Mouse (Mus musculus) lung, postnatal 0 days (tissue): ENCODE data around the gene Krt42.
A peak's percentile ranks its signal among the peaks of the same experiment; 100 is the strongest.

Experiments used
- CTCF ChIP-seq: IDR thresholded peaks from 2 replicates; pipeline ENCODE4 v1.5.1; 2016; ENCODE audit warnings: antibody characterized with exemption, mild to moderate bottlenecking
- EP300 ChIP-seq: IDR thresholded peaks from 2 replicates; pipeline ENCODE4 v1.6.1; 2016; ENCODE audit warnings: antibody characterized with exemption, mild to moderate bottlenecking, control low read depth

DNA sequence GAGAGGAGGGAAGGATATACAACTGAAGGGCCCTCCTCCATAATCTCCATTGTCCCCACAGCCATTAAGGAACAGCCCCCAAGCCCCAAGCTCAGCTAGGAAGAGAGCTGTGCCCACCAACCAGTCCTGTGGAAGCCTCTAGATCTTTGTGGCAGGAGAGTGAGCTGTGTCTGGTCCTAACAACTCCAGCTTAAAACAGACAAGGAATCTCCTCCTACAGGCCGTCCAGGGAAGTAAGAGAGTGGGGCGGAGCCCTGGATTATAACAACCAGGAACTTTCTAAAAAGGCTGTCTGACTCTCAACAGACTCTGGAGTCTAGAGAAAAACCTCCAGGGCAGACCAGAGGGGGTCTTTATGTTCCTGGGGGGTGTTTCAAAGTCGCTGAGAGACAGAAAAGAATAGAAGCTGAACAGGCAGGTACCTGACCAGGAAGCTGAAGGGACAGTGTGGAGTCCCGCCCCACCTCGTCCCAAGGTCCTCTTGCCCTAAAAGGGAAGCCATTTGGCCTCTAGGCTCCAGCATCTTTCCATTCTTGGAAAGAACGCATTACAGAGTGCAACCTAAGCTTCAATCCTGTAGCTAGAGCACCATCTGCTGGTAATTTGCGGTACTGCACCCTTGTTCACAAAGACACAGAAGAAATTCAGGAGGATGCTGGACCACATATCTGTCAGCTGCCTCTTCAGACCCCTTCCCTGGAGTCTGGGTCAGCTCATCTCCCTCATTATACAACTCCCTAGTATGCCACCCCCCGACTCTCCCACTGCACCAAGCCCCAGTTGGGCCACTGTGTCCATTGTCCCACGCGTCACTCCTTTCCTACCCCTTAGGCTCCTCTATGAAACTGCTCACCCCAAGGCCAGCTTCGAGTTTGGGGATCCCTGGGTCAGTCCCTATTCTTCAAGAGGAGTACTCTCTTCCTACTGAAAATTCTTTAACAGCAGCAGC, 12.2 kb upstream of the Krt42 start:
- TF ChIP-seq CTCF, result peak; percentile 96
- no peak for TF ChIP-seq EP300
